Mouse (Mus musculus): ENCODE measurements at regions not wholly inside any gene's neighbourhood (a gene's known extent, or its start where the extent isn't known, plus 50 kb on each side); places are given as distances from the start of the nearest gene placed in this dataset.

GRCm38 (mm10) chr6:20555320-20555883 is 659.9 kb upstream of the Kcnd2 start:
- no peak overlapping the region for H3K9ac ChIP-seq (replicated peaks; ENCODE audit: low read depth, low read length)
- no peaks in the 10 kb centered on the region for H3K9me3 ChIP-seq (ENCODE audit: control insufficient read depth, low read length)
- no peaks in the 10 kb centered on the region for H3K36me3 ChIP-seq (ENCODE audit: control insufficient read depth, insufficient read depth)
- no peak overlapping the region for H3K27ac ChIP-seq (ENCODE audit: low read length)
- no peak for ATAC-seq
- no peak overlapping the region for H3K4me2 ChIP-seq (ENCODE audit: low read length)
- 49% methylated on average over 2 of the region's 2 CpGs for WGBS
- no peaks in the 10 kb centered on the region for H3K27me3 ChIP-seq (replicated peaks; ENCODE audit: control insufficient read depth, insufficient read depth, low read length)
- H3K4me1 ChIP-seq (replicated peaks; ENCODE audit: control insufficient read depth, insufficient read depth, low read length) = no peaks in the 10 kb centered on the region
- H3K4me3 ChIP-seq (replicated peaks; ENCODE audit: low read length) = no peak overlapping the region

- WGBS = 72% methylated on average over 2 of the region's 2 CpGs
- Histone ChIP-seq H3K9me3 (ENCODE audit: control insufficient read depth, low read length) (no peaks in the 10 kb centered on the region), H3K4me2 (ENCODE audit: low read length) (no peak overlapping the region)
Observed at GRCm38 (mm10) chr6:20572621-20573020, 642.7 kb upstream of the Kcnd2 start.

GRCm38 (mm10) chr6:20574734-20575133 is 640.6 kb upstream of the Kcnd2 start:
- H3K27me3 ChIP-seq (replicated peaks; ENCODE audit: control insufficient read depth, insufficient read depth, low read length) = no peaks in the 10 kb centered on the region
- H3K4me1 ChIP-seq (replicated peaks; ENCODE audit: control insufficient read depth, insufficient read depth, low read length) = no peaks in the 10 kb centered on the region
- ATAC-seq = no peak; the same call in 1 of the 2 replicates
- no peak overlapping the region for H3K4me3 ChIP-seq (replicated peaks; ENCODE audit: low read length)
- H3K9me3 ChIP-seq (ENCODE audit: control insufficient read depth, low read length) = no peaks in the 10 kb centered on the region
- H3K36me3 ChIP-seq (ENCODE audit: control insufficient read depth, insufficient read depth) = no peaks in the 10 kb centered on the region
- WGBS = 76% methylated on average over 3 of the region's 3 CpGs
- no peak overlapping the region for H3K4me2 ChIP-seq (ENCODE audit: low read length)
- no peak overlapping the region for H3K9ac ChIP-seq (replicated peaks; ENCODE audit: low read depth, low read length)
- no peak overlapping the region for H3K27ac ChIP-seq (ENCODE audit: low read length)

More at GRCm38 (mm10) chr6:20572621-20573020, 642.7 kb upstream of the Kcnd2 start:
- no peak overlapping the region for H3K4me3 ChIP-seq (replicated peaks; ENCODE audit: low read length)
- no peak overlapping the region for H3K9ac ChIP-seq (replicated peaks; ENCODE audit: low read depth, low read length)
- no peaks in the 10 kb centered on the region for H3K36me3 ChIP-seq (ENCODE audit: control insufficient read depth, insufficient read depth)
- no peak overlapping the region for H3K27ac ChIP-seq (ENCODE audit: low read length)
- no peaks in the 10 kb centered on the region for H3K27me3 ChIP-seq (replicated peaks; ENCODE audit: control insufficient read depth, insufficient read depth, low read length)
- H3K4me1 ChIP-seq (replicated peaks; ENCODE audit: control insufficient read depth, insufficient read depth, low read length) = no peaks in the 10 kb centered on the region
- ATAC-seq = peak; percentile 47; the same call in 1 of the 2 replicates

GRCm38 (mm10) chr6:20598783-20599182 is 616.5 kb upstream of the Kcnd2 start:
- 0% methylated on average over 1 of the region's 1 CpGs for WGBS
- ATAC-seq = peak; percentile 84

DNA sequence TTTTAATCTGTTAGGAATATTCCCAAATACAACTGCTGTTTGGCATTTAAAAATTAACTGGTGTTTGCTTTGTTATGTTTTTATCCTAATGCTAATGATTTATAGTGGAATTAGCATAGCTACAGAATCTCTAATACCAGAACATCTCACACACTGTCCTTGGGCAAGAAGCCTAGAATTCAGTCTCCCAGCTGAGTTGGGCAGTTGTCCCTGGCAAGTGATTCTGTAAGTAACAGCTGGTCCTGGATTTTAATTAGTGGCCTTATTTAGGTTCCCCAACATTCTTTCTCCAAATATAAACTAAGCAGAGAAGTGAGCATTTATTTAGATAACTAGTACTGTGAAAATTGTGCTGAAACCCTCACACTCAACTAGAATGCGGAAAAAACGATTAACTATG is 611.1 kb upstream of the Kcnd2 start:
- Histone ChIP-seq H3K27ac (ENCODE audit: low read length) (no peak overlapping the region), H3K4me1 (replicated peaks; ENCODE audit: control insufficient read depth, insufficient read depth, low read length) (peaks cover 2% of the 10 kb centered on the region; the same call in 1 of the 2 replicates), H3K4me3 (replicated peaks; ENCODE audit: low read length) (no peak overlapping the region), H3K4me2 (ENCODE audit: low read length) (no peak overlapping the region), H3K36me3 (ENCODE audit: control insufficient read depth, insufficient read depth) (no peaks in the 10 kb centered on the region), H3K27me3 (replicated peaks; ENCODE audit: control insufficient read depth, insufficient read depth, low read length) (no peaks in the 10 kb centered on the region), H3K9ac (replicated peaks; ENCODE audit: low read depth, low read length) (no peak overlapping the region), H3K9me3 (ENCODE audit: control insufficient read depth, low read length) (no peaks in the 10 kb centered on the region)
- peak; percentile 90 for ATAC-seq
- WGBS = 49% methylated on average over 2 of the region's 2 CpGs

More at GRCm38 (mm10) chr6:20598783-20599182, 616.5 kb upstream of the Kcnd2 start:
- Histone ChIP-seq H3K9ac (replicated peaks; ENCODE audit: low read depth, low read length) (no peak overlapping the region), H3K9me3 (ENCODE audit: control insufficient read depth, low read length) (no peaks in the 10 kb centered on the region), H3K4me1 (replicated peaks; ENCODE audit: control insufficient read depth, insufficient read depth, low read length) (no peaks in the 10 kb centered on the region), H3K27ac (ENCODE audit: low read length) (no peak overlapping the region), H3K27me3 (replicated peaks; ENCODE audit: control insufficient read depth, insufficient read depth, low read length) (no peaks in the 10 kb centered on the region), H3K4me3 (replicated peaks; ENCODE audit: low read length) (no peak overlapping the region), H3K36me3 (ENCODE audit: control insufficient read depth, insufficient read depth) (no peaks in the 10 kb centered on the region), H3K4me2 (ENCODE audit: low read length) (no peak overlapping the region)

DNA sequence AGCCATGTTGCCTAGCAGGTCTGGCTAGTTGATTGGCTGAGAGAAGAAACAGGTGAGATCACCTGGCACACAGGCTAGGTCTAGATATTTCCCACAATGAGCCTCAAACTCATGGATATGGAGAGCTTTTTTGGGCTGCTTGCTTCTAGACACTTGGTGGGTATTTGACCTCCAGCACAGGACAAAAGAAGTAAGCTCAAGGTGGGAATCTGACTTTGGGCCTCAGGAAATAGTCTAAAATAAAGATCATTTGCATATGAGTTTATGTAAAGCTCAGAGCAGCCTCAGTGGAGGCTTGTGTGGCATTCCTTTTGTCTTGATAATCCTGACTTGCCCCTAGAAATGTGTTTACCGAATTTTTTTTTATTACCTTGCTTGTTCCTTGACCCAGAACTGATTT is 594.8 kb upstream of the Kcnd2 start:
- ATAC-seq = no peak
- Histone ChIP-seq H3K9ac (replicated peaks; ENCODE audit: low read depth, low read length) (no peak overlapping the region), H3K9me3 (ENCODE audit: control insufficient read depth, low read length) (no peaks in the 10 kb centered on the region), H3K4me1 (replicated peaks; ENCODE audit: control insufficient read depth, insufficient read depth, low read length) (no peaks in the 10 kb centered on the region), H3K4me2 (ENCODE audit: low read length) (no peak overlapping the region), H3K27me3 (replicated peaks; ENCODE audit: control insufficient read depth, insufficient read depth, low read length) (no peaks in the 10 kb centered on the region), H3K27ac (ENCODE audit: low read length) (no peak overlapping the region), H3K4me3 (replicated peaks; ENCODE audit: low read length) (no peak overlapping the region), H3K36me3 (ENCODE audit: control insufficient read depth, insufficient read depth) (no peaks in the 10 kb centered on the region)
- 56% methylated on average over 1 of the region's 1 CpGs for WGBS

DNA sequence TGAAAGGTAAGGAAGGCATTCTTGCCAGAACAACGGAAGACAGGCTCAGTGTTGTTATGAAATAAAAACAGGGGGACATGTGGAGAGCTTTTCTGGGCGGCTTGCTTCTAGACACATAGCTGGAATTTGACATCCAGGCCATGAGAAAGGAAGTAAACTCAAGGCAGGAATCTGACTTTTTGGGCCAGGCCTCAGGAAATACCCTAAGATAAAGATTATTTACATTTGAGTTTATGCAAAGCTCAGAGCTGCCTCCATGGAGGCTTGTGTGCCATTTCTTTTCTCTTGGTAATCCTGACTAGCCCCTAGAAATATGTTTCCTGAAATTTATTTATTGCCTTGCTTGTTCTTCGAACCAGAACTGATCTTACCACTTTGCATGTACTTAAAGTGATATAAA is 588.9 kb upstream of the Kcnd2 start:
- H3K4me1 ChIP-seq (replicated peaks; ENCODE audit: control insufficient read depth, insufficient read depth, low read length) = no peaks in the 10 kb centered on the region
- H3K4me3 ChIP-seq (replicated peaks; ENCODE audit: low read length) = no peak overlapping the region
- no peak for ATAC-seq
- H3K4me2 ChIP-seq (ENCODE audit: low read length) = no peak overlapping the region
- no peaks in the 10 kb centered on the region for H3K9me3 ChIP-seq (ENCODE audit: control insufficient read depth, low read length)
- no peak overlapping the region for H3K9ac ChIP-seq (replicated peaks; ENCODE audit: low read depth, low read length)
- H3K27ac ChIP-seq (ENCODE audit: low read length) = no peak overlapping the region
- no peaks in the 10 kb centered on the region for H3K27me3 ChIP-seq (replicated peaks; ENCODE audit: control insufficient read depth, insufficient read depth, low read length)
- WGBS = 80% methylated on average over 3 of the region's 3 CpGs
- no peaks in the 10 kb centered on the region for H3K36me3 ChIP-seq (ENCODE audit: control insufficient read depth, insufficient read depth)

- no peak for ATAC-seq
- 76% methylated on average over 1 of the region's 1 CpGs for WGBS
Observed at GRCm38 (mm10) chr6:20627071-20627470, 588.2 kb upstream of the Kcnd2 start.

DNA sequence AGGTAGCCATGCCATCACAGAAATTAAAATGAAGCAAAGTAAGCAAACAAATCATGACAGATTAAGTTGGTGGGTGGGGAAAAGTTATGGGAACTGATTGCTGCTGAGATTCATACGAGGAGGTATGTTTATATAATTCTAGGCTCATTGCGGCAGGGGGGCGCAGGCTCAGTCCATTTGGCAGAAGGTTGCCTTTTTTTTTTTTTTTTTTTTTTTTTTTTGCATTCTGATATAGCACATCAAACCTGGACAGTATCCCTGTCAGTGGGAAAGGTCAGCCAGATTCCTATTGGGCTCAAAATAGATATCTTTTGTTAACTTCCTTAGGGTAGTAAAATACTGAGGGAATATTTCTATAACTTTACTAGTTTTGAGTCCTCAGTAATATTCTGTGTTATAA is 575.0 kb upstream of the Kcnd2 start:
- Histone ChIP-seq H3K27me3 (replicated peaks; ENCODE audit: control insufficient read depth, insufficient read depth, low read length) (no peaks in the 10 kb centered on the region), H3K4me2 (ENCODE audit: low read length) (no peak overlapping the region), H3K9me3 (ENCODE audit: control insufficient read depth, low read length) (no peaks in the 10 kb centered on the region), H3K36me3 (ENCODE audit: control insufficient read depth, insufficient read depth) (no peaks in the 10 kb centered on the region), H3K27ac (ENCODE audit: low read length) (no peak overlapping the region), H3K4me3 (replicated peaks; ENCODE audit: low read length) (no peak overlapping the region), H3K4me1 (replicated peaks; ENCODE audit: control insufficient read depth, insufficient read depth, low read length) (no peaks in the 10 kb centered on the region), H3K9ac (replicated peaks; ENCODE audit: low read depth, low read length) (no peak overlapping the region)
- 83% methylated on average over 3 of the region's 3 CpGs for WGBS
- ATAC-seq = no peak

More at GRCm38 (mm10) chr6:20627071-20627470, 588.2 kb upstream of the Kcnd2 start:
- Histone ChIP-seq H3K4me3 (replicated peaks; ENCODE audit: low read length) (no peak overlapping the region), H3K27me3 (replicated peaks; ENCODE audit: control insufficient read depth, insufficient read depth, low read length) (no peaks in the 10 kb centered on the region), H3K27ac (ENCODE audit: low read length) (no peak overlapping the region), H3K36me3 (ENCODE audit: control insufficient read depth, insufficient read depth) (no peaks in the 10 kb centered on the region), H3K4me2 (ENCODE audit: low read length) (no peak overlapping the region), H3K9ac (replicated peaks; ENCODE audit: low read depth, low read length) (no peak overlapping the region), H3K4me1 (replicated peaks; ENCODE audit: control insufficient read depth, insufficient read depth, low read length) (no peaks in the 10 kb centered on the region), H3K9me3 (ENCODE audit: control insufficient read depth, low read length) (no peaks in the 10 kb centered on the region)

DNA sequence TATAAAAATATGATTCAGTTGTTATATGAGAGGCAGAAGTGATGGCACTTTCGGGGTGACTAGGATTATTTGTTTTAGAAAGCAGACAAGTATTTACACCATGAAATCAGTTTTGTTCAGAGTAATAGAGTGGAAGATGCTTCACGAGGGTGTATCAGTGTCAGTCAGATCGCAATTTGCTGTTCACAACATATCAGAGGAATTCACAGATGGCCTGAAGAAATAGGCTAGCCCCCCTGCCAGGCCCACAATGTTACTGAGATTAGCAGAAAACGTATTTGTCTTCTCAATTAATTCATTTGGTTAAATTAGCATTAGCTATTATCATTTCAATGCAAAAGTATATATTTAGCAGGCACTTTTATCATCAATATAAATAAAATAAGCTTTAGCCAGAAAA is 573.9 kb upstream of the Kcnd2 start:
- H3K27me3 ChIP-seq (replicated peaks; ENCODE audit: control insufficient read depth, insufficient read depth, low read length) = no peaks in the 10 kb centered on the region
- no peak overlapping the region for H3K9ac ChIP-seq (replicated peaks; ENCODE audit: low read depth, low read length)
- H3K4me3 ChIP-seq (replicated peaks; ENCODE audit: low read length) = no peak overlapping the region
- no peaks in the 10 kb centered on the region for H3K4me1 ChIP-seq (replicated peaks; ENCODE audit: control insufficient read depth, insufficient read depth, low read length)
- H3K27ac ChIP-seq (ENCODE audit: low read length) = no peak overlapping the region
- H3K36me3 ChIP-seq (ENCODE audit: control insufficient read depth, insufficient read depth) = no peaks in the 10 kb centered on the region
- H3K9me3 ChIP-seq (ENCODE audit: control insufficient read depth, low read length) = no peaks in the 10 kb centered on the region
- ATAC-seq = no peak
- H3K4me2 ChIP-seq (ENCODE audit: low read length) = no peak overlapping the region
- WGBS = 52% methylated on average over 4 of the region's 4 CpGs

Measured in forebrain, embryonic 16.5 days (tissue).